Mouse (Mus musculus) cortical plate, adult 2 months (tissue): ENCODE data around the gene Ibsp.

Source experiments
- CTCF ChIP-seq: fragments of 200-500 bp; IDR thresholded peaks from 2 replicates; pipeline ENCODE4 v1.5.1; 2011; ENCODE audit warnings: mild to moderate bottlenecking, control low read depth, low read length; ENCODE audit not compliant: insufficient read depth; ENCODE audit errors: extremely low read depth
- POLR2A ChIP-seq: fragments of 200-500 bp; IDR thresholded peaks from 2 replicates; pipeline ENCODE4 v1.6.1; 2011; ENCODE audit warnings: mild to moderate bottlenecking, low read length, control low read depth; ENCODE audit not compliant: insufficient read depth; ENCODE audit errors: extremely low read depth

DNA sequence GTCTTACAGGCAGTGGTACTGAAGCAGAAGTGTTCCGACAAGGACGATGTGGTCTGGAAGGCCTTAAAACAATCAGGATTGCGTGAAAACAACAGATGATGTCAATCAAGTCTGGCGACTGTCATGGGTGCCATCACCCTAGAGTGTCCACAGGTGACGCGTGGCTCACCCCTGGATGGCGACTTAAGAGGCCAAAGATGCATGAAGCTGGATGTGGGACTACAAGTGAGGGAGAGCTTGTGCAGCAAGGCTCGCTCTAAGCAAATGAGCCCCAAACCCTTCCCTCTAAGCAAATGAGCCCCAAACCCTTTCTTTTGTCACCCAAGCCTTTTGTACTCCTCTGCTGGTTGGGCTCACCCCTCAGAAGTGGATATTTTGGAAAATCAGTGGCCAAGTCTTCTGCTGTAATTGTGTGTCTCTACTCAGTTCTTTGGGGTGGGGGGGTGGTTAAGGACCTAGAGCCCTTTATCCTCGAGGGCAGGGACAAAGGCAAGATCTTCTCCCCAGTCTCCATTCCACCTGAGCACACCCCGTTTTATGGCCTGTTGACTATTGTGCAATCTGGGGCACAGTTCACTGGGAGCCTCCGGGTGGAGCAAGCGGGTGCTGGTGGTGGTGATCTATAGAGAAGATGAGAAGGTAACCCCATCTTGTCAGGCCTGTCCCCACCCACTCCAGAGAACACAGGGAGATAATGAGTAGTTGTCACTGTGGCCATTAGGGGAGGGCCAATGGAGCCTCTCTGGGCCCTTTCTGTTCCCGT lies 35.8 kb upstream of the Ibsp start:
- TF ChIP-seq CTCF (no peak), POLR2A (no peak)
